Mouse (Mus musculus) cerebellum, adult 2 months (tissue): ENCODE data around the gene Gapvd1.

Source experiments
- CTCF ChIP-seq: fragments of 200-500 bp; IDR thresholded peaks from 2 replicates; pipeline ENCODE4 v1.5.1; 2011; ENCODE audit warnings: low read depth, mild to moderate bottlenecking, control low read depth, low read length, moderate library complexity, borderline replicate concordance; ENCODE audit not compliant: insufficient read depth
- POLR2A ChIP-seq: fragments of 200-500 bp; IDR thresholded peaks from 2 replicates; pipeline ENCODE4 v1.6.1; 2011; ENCODE audit warnings: low read length, control low read depth, borderline replicate concordance; ENCODE audit not compliant: insufficient read depth

DNA sequence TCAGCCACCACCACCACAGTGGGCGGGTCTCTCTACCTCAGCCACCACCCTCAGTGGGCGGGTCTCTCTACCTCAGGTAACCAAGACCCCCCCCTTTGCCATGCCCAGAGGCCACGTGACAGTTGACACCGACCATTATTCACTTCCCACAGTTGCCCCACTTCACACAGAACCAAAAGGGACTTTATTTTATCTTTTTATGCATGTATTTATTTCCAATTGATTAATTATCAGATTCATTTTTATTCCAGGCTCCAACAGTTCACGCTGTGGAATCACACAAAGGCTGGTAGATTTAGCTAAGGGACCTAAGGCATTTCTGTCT, 108.5 kb downstream of the Gapvd1 start:
- TF ChIP-seq POLR2A (no peak), CTCF (no peak)
